Mouse (Mus musculus): Measurements from ENCODE around the gene Epop. TPM values are rescaled to one million over a fixed set of nuclear protein-coding genes. Genes with fewer than 3 reads are reported as not detected.

The Epop gene
- total RNA-seq, 2 experiments from 2014 or later = 0.40 to 1.2 TPM

DNA sequence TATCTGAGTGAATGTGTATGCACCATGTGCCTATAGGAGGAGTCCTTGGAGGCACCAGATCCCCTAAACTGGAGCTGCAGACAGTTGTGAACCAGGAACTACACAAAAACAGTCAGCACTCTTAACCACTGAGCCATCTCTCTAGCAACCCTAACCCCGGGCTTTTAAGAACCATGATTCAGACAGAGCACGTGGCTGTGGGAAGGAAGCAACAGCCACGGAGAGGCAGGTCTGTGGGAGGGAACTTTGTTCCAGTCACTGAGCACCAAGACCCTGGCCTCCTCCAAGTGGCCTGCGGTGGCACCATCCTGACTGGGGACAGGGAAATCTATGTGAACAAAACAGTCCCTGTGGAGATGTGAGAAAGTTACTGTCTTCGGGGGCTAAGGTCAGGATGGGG is 37.6 kb downstream of the Epop start:
- no peak for ATAC-seq (ENCODE audit: poor library complexity, severe bottlenecking)

DNA sequence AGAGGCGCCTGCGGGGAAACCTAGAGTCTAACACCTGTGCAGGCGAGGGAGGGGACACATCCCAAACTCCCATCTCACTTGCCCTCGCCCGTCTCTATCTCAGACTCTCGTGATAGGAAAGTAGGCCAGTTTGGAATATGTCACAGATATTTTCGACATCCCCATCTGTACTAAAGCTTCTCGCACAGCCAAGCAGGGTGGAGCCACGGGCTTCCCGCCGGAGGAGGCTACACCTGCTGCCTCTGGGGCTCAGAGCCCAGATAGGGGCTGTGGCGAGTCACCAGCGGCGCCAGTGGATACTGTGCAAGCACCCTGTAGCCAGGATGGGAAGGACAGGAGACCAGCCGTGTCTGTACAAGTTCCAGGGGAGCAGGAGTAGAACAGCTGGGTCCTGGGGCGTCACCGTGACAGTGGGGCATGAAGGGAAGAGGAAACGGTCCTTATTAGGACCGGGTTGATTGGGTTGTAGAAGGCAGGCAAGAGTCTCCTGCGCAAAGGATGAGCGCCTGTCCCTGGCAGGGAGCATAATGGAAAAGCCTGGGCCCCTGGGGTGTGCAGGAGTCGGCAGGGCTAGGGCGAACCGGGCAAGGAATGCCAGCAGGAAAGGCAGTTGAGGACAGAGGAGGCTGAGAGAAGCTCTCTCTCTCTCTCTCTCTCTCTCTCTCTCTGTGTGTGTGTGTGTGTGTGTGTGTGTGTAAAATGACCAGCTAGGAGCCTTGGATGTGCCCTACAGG is 39.1 kb downstream of the Epop start:
- no peak for ATAC-seq (ENCODE audit: poor library complexity, severe bottlenecking)

DNA sequence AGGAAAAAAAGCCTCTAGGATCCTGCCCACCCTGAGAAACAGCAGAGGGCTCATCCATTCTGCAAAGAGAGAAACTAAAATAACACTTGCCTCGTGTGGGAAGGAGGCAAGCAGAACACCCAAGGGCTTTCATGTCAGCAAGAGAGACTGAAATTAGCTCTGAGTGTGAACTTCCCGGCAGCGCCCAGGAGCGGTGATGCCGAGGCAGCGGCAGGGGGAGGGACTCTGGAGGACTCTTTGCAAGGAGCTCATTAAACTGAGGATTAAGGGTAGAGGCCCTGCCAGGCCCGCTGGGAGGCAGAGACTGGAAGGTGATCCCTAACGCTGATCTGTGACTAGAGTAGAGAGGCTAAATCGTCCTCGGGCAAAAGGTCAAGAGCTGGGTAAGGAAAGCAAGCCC is 40.3 kb downstream of the Epop start:
- ATAC-seq (ENCODE audit: poor library complexity, severe bottlenecking) = no peak

DNA sequence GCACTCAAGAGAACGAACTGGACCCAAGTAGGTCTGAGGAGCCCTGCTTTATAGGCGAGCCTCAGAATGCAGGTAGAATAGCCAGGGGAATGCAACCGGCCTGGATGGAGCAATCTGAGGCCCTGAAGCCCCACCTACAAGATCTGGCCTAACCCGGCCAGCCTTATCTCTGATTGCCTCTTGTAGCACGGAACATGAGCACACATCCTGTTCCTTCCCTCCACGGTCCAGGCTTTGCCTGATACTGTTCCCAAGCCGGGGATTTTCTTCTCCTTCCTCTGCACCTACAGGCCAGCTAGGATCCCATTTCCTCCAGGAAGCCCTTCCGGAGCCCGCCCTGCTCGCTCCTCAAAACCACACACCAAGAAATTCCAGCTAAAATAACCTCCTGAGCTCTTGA is 43.6 kb downstream of the Epop start:
- ATAC-seq (ENCODE audit: poor library complexity, severe bottlenecking) = no peak

DNA sequence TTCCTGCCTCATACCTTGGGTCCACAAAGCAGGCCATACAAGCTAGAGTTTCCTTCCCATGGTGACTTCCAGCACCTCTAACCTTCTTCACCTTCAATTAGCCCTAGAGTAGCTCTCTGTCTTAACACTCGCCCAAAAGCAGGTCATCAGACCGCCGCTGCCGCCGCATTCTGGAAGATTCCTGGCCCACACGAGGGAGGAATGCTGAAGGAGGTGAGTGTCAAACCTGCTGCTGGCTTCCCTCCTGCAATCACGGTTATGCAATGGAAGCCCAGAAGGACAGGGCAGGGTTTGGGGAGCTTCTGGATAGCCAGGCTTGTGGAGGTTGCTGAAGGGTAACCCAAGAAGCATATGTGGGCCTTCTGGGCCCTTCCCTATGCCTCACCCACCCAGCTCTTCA is 45.0 kb downstream of the Epop start:
- ATAC-seq (ENCODE audit: poor library complexity, severe bottlenecking) = no peak

DNA sequence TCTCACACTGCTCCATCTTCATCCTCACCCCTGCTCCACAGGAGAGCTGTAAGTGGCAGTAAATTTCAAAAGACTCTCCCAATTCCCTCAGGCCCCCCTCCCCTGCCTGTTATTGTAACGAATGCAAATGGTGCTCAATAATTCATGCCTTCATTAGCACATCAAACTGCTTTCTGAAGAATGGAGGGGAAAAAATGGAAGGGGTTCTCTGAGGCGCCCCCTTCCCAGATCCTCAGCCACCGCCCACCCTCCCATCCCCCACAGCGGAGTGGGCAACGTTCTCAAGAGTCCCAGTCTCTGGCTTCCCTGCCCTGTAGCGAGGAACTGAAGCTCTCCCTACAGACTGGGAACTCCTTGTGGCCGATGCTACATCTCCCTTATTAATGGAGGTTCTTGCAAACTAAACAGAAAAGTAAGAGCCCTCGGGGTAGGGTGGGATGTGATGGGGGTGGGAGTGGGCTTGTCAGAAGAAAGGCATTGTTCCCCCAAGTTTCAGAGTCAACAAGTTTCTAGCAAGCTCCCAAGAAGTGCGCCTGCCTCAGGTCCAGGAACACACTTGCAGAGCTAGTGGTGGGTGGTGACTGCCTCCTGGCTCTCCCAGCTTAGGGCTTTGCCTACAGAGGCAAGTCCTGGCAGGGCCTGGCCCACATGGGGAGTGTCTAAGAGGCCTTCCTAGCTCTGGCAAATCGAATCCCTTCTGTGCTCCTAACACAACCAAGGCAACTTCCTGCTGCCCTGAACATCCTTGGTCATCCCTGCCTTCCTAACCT is 50.2 kb downstream of the Epop start:
- ATAC-seq (ENCODE audit: poor library complexity, severe bottlenecking) = no peak

DNA sequence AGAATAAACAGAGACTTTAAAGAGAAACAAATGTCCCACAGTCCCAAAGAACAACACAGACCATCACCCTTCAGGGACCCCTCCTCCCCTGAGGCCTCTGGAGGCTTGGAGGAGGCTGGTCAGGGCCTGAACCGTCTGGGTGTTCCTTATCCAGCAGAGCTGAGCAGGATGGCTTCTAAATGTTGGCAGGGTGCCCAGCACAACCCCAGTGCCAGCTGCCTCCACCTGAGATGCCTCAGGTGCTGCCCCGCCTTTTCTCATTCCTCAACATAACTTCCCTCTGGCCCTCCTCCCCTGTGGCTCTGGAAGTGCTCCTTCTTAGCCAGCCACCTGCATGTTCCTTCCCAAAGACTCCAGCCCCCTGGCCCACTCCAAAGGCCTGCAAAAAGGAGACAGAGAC is 51.2 kb downstream of the Epop start:
- no peak for ATAC-seq (ENCODE audit: poor library complexity, severe bottlenecking)

Other genes with a start within 250 kb of the Epop start
- gene Arhgap23, start 214.2 kb downstream of the Epop start, total RNA-seq (2015) = 7.7 and 9.8 TPM in 2 replicates
- gene Arhgap23, start 214.2 kb downstream of the Epop start, total RNA-seq (2017) = 5.8 and 9.4 TPM in 2 replicates
- gene 4933428G20Rik, start 129.4 kb downstream of the Epop start, total RNA-seq (2015) = not detected in 2 replicates
- not detected in 2 replicates for gene 4933428G20Rik, start 129.4 kb downstream of the Epop start, total RNA-seq (2017)
- not detected in 2 replicates for gene Srcin1, start 53.5 kb downstream of the Epop start, total RNA-seq (2015)
- not detected in 2 replicates for gene Srcin1, start 53.5 kb downstream of the Epop start, total RNA-seq (2017)
- gene Mllt6, start 33.7 kb upstream of the Epop start, total RNA-seq (2015) = 4.3 and 6.3 TPM in 2 replicates
- gene Mllt6, start 33.7 kb upstream of the Epop start, total RNA-seq (2017) = 6.9 and 7.1 TPM in 2 replicates
- 18.7 and 19.8 TPM in 2 replicates for gene Cisd3, start 56.1 kb upstream of the Epop start, total RNA-seq (2015)
- 2.3 and 12.8 TPM in 2 replicates for gene Cisd3, start 56.1 kb upstream of the Epop start, total RNA-seq (2017)
- 2.8 and 3.1 TPM in 2 replicates for gene Pcgf2, start 70.8 kb upstream of the Epop start, total RNA-seq (2015)
- gene Pcgf2, start 70.8 kb upstream of the Epop start, total RNA-seq (2017) = 1.0 and 2.4 TPM in 2 replicates
- 81.0 and 111 TPM in 2 replicates for gene Psmb3, start 73.7 kb upstream of the Epop start, total RNA-seq (2015)
- gene Psmb3, start 73.7 kb upstream of the Epop start, total RNA-seq (2017) = 137 and 179 TPM in 2 replicates
- 14.9 and 17.3 TPM in 2 replicates for gene Pip4k2b, start 115.0 kb upstream of the Epop start, total RNA-seq (2015)
- 19.6 and 25.7 TPM in 2 replicates for gene Pip4k2b, start 115.0 kb upstream of the Epop start, total RNA-seq (2017)
- gene Cwc25, start 136.9 kb upstream of the Epop start, total RNA-seq (2015) = 11.1 and 11.8 TPM in 2 replicates
- 21.0 and 22.4 TPM in 2 replicates for gene Cwc25, start 136.9 kb upstream of the Epop start, total RNA-seq (2017)
- not detected in 2 replicates for gene 1700001P01Rik, start 146.2 kb upstream of the Epop start, total RNA-seq (2015)
- not detected in 2 replicates for gene 1700001P01Rik, start 146.2 kb upstream of the Epop start, total RNA-seq (2017)
- gene Rpl23, start 152.7 kb upstream of the Epop start, total RNA-seq (2015) = 1,123 and 1,179 TPM in 2 replicates
- gene Rpl23, start 152.7 kb upstream of the Epop start, total RNA-seq (2017) = 895 and 904 TPM in 2 replicates
- gene Lasp1, start 169.3 kb upstream of the Epop start, total RNA-seq (2015) = 121 and 128 TPM in 2 replicates
- gene Lasp1, start 169.3 kb upstream of the Epop start, total RNA-seq (2017) = 315 and 351 TPM in 2 replicates
- gene B230217C12Rik, start 211.1 kb upstream of the Epop start, total RNA-seq (2015) = 2.3 and 2.5 TPM in 2 replicates
- 0.33 and 0.45 TPM in 2 replicates for gene B230217C12Rik, start 211.1 kb upstream of the Epop start, total RNA-seq (2017)